Mouse (Mus musculus) heart, adult 2 months (tissue): ENCODE results near the gene Tmem80.

Source experiments
- CTCF ChIP-seq: fragments of 200-600 bp; IDR thresholded peaks from 2 replicates; pipeline ENCODE4 v1.8.1; 2022; ENCODE audit warnings: antibody characterized with exemption, mild to moderate bottlenecking, moderate library complexity
- EP300 ChIP-seq: fragments of 200-500 bp; IDR thresholded peaks from 2 replicates; pipeline ENCODE4 v1.6.1; 2011; ENCODE audit warnings: low read depth, low read length, control low read depth; ENCODE audit not compliant: insufficient read depth
- POLR2A ChIP-seq: fragments of 200-500 bp; IDR thresholded peaks from 2 replicates; pipeline ENCODE4 v1.6.1; 2011; ENCODE audit warnings: mild to moderate bottlenecking, low read depth, low read length, control low read depth; ENCODE audit not compliant: insufficient read depth

GRCm38 (mm10) chr7:141341689-141342226 lies 14.2 kb downstream of the Tmem80 start:
- no peak for TF ChIP-seq CTCF
- TF ChIP-seq POLR2A = no peak
- TF ChIP-seq EP300 = no peak
